Mouse (Mus musculus) layer of hippocampus, postnatal 25 days (tissue): ENCODE results near the gene Arhgap10. TPM values are rescaled to one million over a fixed set of nuclear protein-coding genes. Genes with fewer than 3 reads are reported as not detected.

Source experiments
- DNase-seq, 2 experiments: peaks; one replicate each; pipeline ENCODE4 v3.0.0; 2022; ENCODE audit warnings: mixed read lengths in 2 of 2, low spot score in 1 of 2; ENCODE audit errors: extremely low spot score in 1 of 2
- total RNA-seq, 2 experiments: library from RNA; stranded (reverse); gene quantifications; 2 replicates each; pipeline ENCODE4 v1.2.3; 2021

Gene Arhgap10
- total RNA-seq, 2 experiments from 2014 or later, result 8.0 to 9.3 TPM

DNA sequence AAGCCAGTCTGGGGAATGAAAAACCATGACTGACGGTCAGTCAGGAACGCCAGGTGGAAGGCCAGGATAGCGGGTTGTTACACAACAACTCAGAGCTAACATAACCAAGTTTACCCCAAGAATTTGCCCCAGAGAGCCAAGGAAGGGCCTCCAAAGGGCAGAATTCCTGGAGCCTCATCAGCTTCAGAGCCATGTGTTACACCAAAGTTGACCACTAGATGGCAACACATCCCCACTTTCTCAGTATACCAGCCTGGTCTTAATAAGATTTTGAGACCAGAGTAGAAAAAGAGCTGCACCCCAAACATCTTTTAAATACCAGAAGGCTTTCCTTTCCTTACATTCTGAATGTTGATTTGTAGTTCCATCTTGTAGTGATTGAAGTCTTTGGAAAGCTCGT, 98.0 kb downstream of the Arhgap10 start:
- peak; percentile 59 to 83 for DNase-seq

- DNase-seq, result no peak
Observed at GRCm38 (mm10) chr8:77416738-77417137, 101.0 kb downstream of the Arhgap10 start.

DNA sequence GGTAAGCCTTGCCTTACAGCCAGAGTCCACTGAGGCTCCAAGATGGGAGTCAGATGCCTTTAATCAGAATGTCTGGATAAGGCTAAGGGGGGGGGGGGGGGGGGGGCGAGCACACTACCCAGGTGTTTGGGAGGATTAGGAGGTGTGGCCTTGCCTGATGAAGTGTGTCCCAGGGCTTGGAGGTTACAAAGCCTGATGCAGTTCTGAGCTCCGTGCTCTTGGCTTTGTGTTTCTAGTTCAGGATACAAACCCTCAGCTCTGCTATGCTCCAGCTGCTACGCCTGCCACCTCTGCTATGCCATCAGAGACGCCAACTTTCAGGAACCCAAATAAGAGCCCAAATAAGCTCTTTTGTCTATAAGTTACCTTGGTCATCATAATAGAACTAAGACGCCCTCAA, 101.7 kb downstream of the Arhgap10 start:
- no peak for DNase-seq

DNA sequence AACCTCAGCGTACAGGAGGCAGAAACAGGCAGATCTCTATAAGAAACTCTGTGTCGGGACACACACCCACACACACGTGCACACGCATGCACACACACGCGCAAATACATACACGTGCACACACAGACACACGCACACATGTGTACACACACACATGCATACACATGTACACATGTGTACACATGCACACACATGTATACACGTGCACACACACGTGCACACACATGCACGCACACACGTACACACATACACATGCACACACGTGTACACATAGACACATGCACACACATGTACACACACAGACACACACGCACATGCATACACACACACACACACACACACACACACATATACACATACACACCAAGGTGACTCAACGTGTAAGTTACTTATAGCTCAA, 106.5 kb downstream of the Arhgap10 start:
- no peak for DNase-seq

- no peak for DNase-seq
Observed at GRCm38 (mm10) chr8:77410394-77410793, 107.4 kb downstream of the Arhgap10 start.

DNA sequence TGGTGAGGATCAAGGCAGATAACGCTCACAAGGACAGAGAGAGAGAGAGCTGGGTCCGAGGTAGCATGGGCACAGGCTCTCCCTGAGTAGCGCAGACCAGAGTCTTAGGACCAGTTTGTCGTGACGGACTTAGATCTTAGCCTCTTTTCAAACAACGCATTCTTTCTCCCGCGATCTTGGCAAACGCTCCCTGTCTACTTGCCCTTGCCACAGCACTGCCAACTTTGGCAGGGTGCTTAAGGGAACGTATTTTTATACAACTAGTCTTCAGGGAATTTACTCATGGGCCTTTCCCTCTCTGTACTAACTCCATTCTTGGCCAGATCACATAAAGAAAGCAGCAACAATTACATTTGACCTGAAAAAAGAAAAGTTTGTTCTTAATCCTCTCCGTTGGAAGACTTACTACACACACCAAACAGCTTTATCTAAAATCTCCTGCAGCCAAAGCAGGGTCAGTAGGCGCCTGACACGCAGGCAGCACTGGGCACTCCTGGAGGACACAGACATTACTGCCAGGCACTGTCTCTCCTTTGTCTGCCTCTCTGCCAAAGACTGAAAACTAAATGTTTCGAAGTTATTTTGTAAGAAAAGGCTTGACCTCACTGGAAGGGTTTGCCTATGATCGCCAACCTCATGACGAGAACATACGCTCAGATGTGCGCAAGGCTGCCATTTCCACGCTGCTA, 109.1 kb downstream of the Arhgap10 start:
- DNase-seq, result no peak

GRCm38 (mm10) chr8:77406846-77407245, 110.9 kb downstream of the Arhgap10 start:
- DNase-seq, result no peak

DNA sequence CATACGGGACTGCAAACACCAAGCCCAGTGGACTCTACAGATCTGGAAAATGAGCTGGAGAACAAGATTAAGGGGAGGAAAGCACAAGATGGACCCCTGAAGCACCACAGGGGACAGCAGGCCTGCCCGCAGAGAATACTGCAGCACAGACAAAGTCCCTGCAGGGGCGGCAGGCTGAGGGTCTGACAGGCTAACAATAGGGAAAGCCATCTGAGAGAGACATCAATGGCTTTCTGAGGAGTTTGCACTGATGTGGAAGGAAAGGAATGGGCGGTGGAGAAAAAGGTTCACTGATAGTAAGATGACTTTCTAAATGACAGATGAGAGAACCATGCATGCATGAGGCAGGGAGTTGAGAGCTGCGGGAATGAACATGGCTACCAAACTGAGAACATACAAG, 111.3 kb downstream of the Arhgap10 start:
- no peak for DNase-seq

GRCm38 (mm10) chr8:77404017-77404416, 113.7 kb downstream of the Arhgap10 start:
- DNase-seq, result no peak

GRCm38 (mm10) chr8:77401934-77402333, 115.8 kb downstream of the Arhgap10 start:
- no peak for DNase-seq

DNA sequence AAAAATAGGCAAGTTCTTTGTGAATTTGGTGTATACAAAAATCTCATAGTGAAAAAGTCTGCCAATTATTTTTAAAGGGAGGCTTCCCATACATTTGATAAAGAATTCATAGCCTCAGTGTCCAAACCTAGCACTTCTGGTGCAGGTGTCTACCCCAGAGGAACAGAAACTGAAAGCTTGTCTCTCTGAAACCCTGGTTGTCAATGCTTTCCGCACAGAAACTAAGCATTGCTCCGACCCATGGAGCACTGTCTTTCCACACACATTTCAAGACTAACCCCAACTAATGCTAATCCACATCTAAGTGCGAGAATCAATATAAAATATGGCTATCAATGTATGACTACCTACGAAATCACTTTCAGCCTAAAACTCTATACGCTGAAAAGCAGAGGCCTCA, 116.6 kb downstream of the Arhgap10 start:
- DNase-seq, result no peak

DNA sequence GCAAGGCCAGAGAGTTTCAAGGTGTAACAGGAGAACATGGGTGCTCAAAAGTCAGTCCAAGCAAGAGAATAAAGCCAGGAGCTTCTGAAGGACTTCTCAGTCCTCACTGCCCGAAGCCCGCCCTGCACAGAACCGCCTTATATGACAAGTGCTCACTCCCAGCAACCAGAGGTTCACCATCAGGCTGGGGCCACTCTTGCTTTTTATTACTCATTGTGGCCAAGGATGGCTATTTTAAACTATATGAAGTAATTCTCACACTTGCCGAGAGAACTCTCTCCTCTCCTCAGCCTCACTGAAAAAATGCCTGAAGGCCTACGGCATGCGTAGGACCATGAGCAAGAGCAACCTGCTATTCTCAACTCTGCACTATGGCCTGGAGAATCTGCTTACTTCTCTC, 133.7 kb downstream of the Arhgap10 start:
- DNase-seq, result no peak

GRCm38 (mm10) chr8:77383671-77384070, 134.1 kb downstream of the Arhgap10 start:
- DNase-seq, result no peak

GRCm38 (mm10) chr8:77380844-77381243, 136.9 kb downstream of the Arhgap10 start:
- DNase-seq, result no peak

GRCm38 (mm10) chr8:77379300-77379699, 138.5 kb downstream of the Arhgap10 start:
- peak in 1 of 2 experiments; percentile 44 for DNase-seq

DNA sequence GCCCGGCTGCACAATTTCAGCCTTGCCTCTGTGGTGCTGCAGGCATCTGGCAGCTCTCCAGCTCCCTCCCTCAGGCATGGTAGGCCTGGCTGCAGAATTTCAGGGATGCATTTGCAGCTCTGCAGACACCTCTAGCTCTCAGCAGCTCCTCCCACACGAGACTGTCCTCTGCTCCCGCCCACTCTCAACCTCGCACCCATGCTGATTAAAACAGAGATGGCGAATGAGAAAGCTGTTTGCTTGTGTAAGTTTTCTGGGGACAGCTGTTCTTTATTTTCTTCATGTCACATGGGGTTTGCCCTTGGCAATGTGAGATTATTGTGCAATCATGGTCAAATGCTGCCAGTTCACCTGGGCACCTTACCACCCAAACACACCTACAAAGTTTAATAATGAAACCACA, 141.3 kb downstream of the Arhgap10 start:
- peak in 1 of 2 experiments; percentile 24 for DNase-seq

DNA sequence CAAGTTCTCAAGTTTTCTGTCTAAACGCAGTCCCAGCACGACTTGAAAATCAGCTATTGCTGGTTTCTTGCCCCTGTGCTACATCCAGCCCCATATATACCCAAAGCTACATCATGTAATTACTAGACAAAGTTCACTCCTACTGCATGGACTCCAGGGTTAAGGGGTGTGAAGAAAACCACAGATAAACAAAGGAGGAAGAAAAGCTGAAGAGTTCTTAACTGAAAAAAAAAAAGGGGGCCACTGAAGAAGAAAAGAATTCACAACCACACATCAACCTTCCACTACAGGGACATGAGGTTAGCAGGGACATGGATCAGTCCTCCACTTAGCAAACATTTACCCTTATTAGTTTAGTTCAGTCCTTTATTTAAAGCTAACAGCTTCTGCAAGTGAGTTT, 141.8 kb downstream of the Arhgap10 start:
- no peak for DNase-seq

DNA sequence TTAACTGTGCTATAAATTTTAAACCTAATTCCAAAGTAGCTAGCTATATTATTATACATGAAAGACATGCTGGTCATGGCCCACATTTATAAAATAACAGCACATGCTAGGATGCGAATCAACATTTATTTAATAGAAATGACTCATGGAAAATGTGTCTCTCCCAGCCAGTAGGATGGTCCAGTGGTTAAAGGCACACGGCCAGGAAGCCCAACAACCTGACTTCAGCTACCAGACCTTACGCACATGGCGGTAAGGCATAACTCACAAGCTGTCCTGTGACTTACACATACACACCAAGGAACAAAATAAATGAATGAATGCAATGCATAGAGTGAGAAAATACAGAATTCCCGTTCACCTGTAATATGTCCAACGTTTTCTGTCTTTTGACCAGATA, 146.7 kb downstream of the Arhgap10 start:
- no peak for DNase-seq

DNA sequence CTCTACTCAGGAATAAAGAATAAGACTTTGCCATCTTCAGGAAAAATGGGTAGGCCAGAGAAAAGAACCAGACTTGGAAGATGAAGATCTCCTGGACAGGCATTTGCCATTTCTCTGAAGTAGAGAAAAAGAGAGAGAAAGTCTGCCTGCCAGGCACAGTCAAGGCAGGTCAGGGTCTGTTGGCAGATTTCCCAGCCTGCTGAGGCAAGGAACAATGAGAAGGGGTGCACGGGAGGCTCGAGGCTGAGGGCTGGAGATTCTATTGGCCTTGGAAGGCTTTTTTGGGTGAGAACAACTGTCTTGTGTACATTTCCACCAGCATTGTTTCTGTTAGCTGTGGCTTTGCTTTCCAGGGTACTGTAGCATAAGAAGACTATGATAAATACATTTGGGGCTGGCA, 147.4 kb downstream of the Arhgap10 start:
- no peak for DNase-seq

DNA sequence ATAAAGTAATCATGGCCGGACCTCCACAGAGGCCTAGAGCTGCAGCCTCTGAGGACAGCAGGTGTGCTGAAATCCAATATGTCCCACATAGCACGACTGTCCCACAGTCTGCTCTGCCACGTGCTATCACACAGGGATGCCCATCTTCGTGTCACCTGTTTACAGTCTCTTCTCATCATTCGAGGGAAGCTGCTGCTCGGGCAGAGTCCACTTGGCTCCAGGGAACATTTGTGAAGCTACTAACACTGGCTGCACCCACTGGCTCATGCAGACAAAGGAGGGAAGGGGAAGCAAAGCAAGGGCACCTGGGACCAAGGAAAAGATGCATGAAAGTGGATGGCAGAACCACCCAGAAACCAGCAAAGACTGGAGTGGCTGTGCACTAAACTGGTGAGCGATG, 148.1 kb downstream of the Arhgap10 start:
- DNase-seq, result no peak

GRCm38 (mm10) chr8:77367091-77367490, 150.7 kb downstream of the Arhgap10 start:
- DNase-seq, result no peak

GRCm38 (mm10) chr8:77366446-77366845, 151.3 kb downstream of the Arhgap10 start:
- DNase-seq, result no peak

DNA sequence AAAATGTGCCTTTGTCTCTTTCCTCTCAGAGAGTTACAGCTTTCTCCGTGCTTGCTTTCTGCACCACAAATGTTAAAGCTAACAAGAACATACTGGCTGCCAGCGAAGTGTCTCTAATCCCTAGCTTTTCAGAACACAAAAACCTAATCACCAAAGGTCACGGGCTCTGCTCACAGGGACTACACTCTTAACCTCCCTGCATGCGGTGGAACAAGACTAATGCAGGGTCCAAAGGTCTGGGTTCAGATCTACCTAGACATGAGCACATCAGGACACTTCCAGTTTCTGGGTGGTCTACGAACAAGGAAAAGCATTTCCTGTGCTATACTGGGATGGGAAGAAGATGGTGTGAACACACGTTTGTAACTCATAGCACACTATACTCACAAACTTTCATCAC, 151.8 kb downstream of the Arhgap10 start:
- no peak for DNase-seq
